Mouse (Mus musculus): ENCODE measurements around the gene Mrps24. TPM values are rescaled to one million over a fixed set of nuclear protein-coding genes. Genes with fewer than 3 reads are reported as not detected.

Gene Mrps24
- polyA plus RNA-seq, 1 experiment from 2014 or later = 183 TPM

DNA sequence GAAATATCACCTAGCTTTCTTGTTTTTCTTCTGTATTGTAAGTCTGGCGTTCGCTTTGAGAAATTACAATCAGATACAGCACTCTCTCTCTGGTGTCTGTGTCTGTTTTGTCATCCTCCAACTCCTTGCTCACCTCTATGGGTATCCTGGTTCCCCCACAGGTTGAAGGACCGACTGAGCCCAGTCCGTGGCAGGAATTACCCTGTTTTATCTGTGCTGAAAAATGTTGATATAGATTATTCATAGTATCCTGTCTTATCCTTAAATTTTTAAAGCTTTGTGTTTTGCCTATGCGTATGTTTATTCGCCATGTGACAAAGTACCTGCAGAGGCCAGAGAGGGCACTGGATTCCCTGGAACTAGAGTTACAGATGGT, 12.5 kb downstream of the Mrps24 start:
- no peak overlapping the region for H3K27ac ChIP-seq (replicated peaks)
- H3K36me3 ChIP-seq = peaks cover 24% of the 10 kb centered on the region
- H3K9ac ChIP-seq = no peak overlapping the region
- no peak overlapping the region for H3K4me2 ChIP-seq
- H3K9me3 ChIP-seq = no peaks in the 10 kb centered on the region
- H3K27me3 ChIP-seq = no peaks in the 10 kb centered on the region
- WGBS = 83% methylated on average over 6 of the region's 6 CpGs
- peaks cover 16% of the 10 kb centered on the region for H3K4me1 ChIP-seq (replicated peaks)
- no peak for ATAC-seq (ENCODE audit: low read depth)
- no peak overlapping the region for H3K4me3 ChIP-seq

DNA sequence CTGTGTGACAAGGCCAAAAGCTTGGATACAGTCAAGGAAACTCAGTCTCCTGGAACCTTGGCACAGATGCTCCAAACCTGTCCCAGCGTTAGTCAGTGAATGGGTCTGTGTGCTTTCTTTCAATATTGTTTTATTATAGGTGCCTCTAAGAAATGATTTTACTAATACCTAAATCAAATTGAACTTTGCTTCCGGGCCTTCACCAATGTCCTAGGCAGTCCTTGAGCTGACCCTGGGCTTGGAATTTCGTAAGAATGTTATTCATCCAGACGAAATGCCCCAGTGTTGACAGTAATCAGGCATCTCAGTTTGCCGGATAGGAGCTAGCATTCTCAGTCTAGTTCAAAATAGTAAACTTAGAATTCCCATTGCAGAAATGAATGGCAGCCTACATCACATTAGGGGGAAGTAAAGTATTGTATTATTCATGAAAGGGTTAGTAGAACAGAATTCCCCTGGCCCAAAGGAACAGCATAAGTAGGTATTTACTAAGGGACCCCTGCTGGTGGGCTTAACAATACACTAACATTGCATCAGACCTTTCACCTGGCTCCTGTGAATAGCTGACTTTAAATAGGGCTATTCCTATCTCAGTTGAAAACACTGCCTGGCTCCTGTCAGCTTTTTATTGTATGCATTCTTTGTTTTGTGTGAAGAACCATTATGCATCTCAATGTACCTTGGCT, 13.1 kb downstream of the Mrps24 start:
- peaks cover 16% of the 10 kb centered on the region for H3K4me1 ChIP-seq (replicated peaks)
- no peaks in the 10 kb centered on the region for H3K9me3 ChIP-seq
- H3K4me2 ChIP-seq = no peak overlapping the region
- no peak overlapping the region for H3K27ac ChIP-seq (replicated peaks)
- no peak for ATAC-seq (ENCODE audit: low read depth)
- H3K9ac ChIP-seq = no peak overlapping the region
- no peaks in the 10 kb centered on the region for H3K27me3 ChIP-seq
- no peak overlapping the region for H3K4me3 ChIP-seq
- 85% methylated on average over 5 of the region's 5 CpGs for whole genome bisulfite sequencing
- H3K36me3 ChIP-seq = peaks cover 24% of the 10 kb centered on the region

DNA sequence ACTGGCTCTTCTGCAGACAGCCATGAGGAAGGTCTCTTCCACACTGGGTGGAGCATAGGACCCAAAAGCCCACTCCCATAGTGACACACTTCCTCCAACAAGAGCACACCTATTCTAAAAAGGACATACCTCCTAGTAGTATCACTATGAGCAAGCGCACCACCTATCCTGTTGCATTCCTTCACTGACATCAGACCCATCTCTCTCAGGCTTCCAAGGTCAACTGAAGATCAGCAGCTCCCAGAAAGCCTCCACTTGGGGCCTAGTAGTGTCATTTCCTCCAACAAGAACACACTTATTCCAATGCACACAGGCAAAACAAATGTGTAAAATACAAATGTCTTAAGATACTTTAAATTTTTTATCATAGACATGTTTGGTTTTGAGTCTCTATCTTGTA, 13.7 kb downstream of the Mrps24 start:
- H3K4me1 ChIP-seq (replicated peaks) = peaks cover 14% of the 10 kb centered on the region
- H3K27ac ChIP-seq (replicated peaks) = no peak overlapping the region
- no peaks in the 10 kb centered on the region for H3K9me3 ChIP-seq
- H3K4me3 ChIP-seq = no peak overlapping the region
- no peak overlapping the region for H3K9ac ChIP-seq
- ATAC-seq (ENCODE audit: low read depth) = no peak
- peaks cover 24% of the 10 kb centered on the region for H3K36me3 ChIP-seq
- H3K27me3 ChIP-seq = no peaks in the 10 kb centered on the region
- 90% methylated on average over 1 of the region's 1 CpGs for WGBS
- H3K4me2 ChIP-seq = no peak overlapping the region

DNA sequence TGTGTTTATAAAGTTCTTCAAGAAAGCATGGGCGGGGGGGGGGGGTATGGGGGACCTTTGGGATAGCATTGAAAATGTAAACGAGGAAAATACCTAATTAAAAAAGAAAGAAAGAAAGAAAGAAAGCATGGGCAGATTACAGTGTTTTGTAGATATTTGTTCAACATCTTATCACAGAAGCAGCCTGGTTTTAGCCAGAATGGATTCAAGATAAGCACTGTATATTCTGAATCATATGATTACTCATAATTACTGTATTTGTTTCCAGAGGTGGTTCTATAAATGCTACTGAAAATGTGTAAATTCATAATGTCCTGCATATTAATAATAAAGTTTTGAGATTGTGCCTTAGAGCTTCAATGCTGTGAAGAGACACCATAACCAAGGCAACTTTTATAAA, 14.2 kb downstream of the Mrps24 start:
- Histone ChIP-seq H3K9me3 (no peaks in the 10 kb centered on the region), H3K4me1 (replicated peaks) (peaks cover 9% of the 10 kb centered on the region), H3K4me3 (no peak overlapping the region), H3K27me3 (no peaks in the 10 kb centered on the region), H3K27ac (replicated peaks) (no peak overlapping the region), H3K36me3 (peaks cover 24% of the 10 kb centered on the region), H3K9ac (no peak overlapping the region), H3K4me2 (no peak overlapping the region)
- ATAC-seq (ENCODE audit: low read depth) = no peak
- 78% methylated on average over 2 of the region's 2 CpGs for WGBS

DNA sequence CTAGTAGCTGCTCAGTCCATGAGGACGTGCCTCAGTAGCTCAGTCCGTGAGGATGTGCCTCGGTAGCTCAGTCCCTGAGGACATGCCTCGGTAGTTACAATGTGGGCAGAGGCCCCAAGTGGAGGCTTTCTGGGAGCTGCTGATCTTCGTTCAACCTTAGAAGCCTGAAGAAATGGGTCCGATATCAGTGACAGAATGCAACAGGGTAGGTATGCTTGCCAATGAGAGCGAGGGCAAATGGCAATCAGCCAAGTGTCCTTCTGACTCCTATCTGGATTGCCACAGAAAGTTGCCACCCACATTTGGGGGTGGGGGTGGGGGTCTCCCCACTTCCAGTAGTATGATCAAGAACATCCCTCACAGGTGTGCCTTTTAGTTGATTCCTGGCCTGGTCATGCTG, 14.7 kb downstream of the Mrps24 start:
- Histone ChIP-seq H3K9me3 (no peaks in the 10 kb centered on the region), H3K27me3 (no peaks in the 10 kb centered on the region), H3K36me3 (peaks cover 24% of the 10 kb centered on the region), H3K9ac (no peak overlapping the region), H3K4me2 (no peak overlapping the region), H3K4me1 (replicated peaks) (peaks cover 4% of the 10 kb centered on the region), H3K27ac (replicated peaks) (no peak overlapping the region), H3K4me3 (no peak overlapping the region)
- no peak for ATAC-seq (ENCODE audit: low read depth)
- WGBS = 88% methylated on average over 7 of the region's 7 CpGs

DNA sequence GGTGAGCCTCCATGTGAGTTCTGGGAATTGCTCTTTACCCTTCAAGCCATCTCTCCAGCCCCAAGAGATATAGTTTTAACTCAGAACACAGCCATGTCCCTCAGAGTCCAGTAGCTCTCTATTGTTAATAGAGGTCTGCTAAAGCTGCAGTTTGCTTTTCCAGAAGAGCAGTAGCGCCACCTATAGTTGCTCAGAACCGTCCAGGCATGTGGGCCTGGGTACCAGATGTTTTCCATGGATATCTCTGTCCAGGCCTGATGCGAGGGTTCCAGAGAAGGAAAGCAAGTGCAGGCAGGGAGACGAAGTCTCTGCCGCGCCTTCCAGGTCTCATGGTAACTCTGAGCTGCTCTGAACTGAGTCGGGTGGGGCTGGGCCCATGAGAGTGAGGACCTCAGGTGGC, 23.7 kb downstream of the Mrps24 start:
- H3K9ac ChIP-seq = no peak overlapping the region
- no peak overlapping the region for H3K27ac ChIP-seq (replicated peaks)
- no peaks in the 10 kb centered on the region for H3K4me1 ChIP-seq (replicated peaks)
- no peaks in the 10 kb centered on the region for H3K36me3 ChIP-seq
- no peak overlapping the region for H3K4me3 ChIP-seq
- no peak overlapping the region for H3K4me2 ChIP-seq
- ATAC-seq (ENCODE audit: low read depth) = no peak
- WGBS = 41% methylated on average over 7 of the region's 7 CpGs
- no peaks in the 10 kb centered on the region for H3K27me3 ChIP-seq
- 0 out of 2 replicates have a peak, but pooled peaks cover 4% of the 10 kb centered on the region for H3K9me3 ChIP-seq

DNA sequence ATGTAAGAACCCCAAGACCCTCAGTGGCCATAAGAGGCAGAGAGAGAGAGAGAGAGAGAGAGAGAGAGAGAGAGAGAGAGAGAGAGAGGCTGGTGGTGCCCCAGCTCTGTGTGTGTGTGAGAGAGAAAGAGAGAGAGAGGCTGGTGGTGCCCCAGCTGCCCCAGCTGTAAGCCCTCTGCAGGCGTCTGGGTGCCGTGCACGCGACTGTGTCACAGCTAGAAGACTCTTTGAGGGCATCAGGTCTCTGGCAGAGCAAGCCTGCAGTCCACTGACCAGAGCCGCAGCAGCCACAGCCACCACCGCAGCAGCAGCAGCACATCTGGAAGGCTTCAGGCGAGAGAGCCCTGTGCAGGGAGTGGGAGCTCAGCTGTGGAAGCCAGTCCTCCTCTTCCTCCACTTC, 31.2 kb downstream of the Mrps24 start:
- 41% methylated on average over 7 of the region's 7 CpGs for whole genome bisulfite sequencing
- H3K4me1 ChIP-seq (replicated peaks) = no peaks in the 10 kb centered on the region
- no peaks in the 10 kb centered on the region for H3K36me3 ChIP-seq
- no peak overlapping the region for H3K9ac ChIP-seq
- no peak for ATAC-seq (ENCODE audit: low read depth)
- H3K4me3 ChIP-seq = no peak overlapping the region
- H3K27me3 ChIP-seq = no peaks in the 10 kb centered on the region
- H3K4me2 ChIP-seq = no peak overlapping the region
- no peaks in the 10 kb centered on the region for H3K9me3 ChIP-seq
- H3K27ac ChIP-seq (replicated peaks) = no peak overlapping the region

DNA sequence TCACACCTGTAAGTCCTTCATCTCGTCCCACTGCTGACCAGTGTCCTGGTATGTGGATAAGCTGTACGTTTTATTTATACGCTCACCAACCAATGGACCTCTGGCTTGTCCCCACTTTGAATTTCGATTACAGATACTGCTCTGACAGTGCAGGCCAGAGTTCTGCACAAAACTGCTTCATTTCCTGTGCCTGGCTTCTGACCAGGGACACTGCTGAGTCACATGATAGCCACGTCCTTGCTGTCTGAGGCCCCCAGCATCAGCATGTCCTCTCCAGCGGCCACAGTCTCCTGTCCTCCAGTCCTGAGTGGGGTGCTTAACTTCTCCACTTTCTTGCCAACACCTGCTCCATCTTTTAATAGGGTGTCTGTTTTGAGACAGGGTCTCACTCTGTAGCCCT, 32.9 kb downstream of the Mrps24 start:
- no peak overlapping the region for H3K4me2 ChIP-seq
- H3K9ac ChIP-seq = no peak overlapping the region
- no peaks in the 10 kb centered on the region for H3K36me3 ChIP-seq
- no peaks in the 10 kb centered on the region for H3K9me3 ChIP-seq
- 69% methylated on average over 6 of the region's 6 CpGs for WGBS
- H3K27ac ChIP-seq (replicated peaks) = no peak overlapping the region
- no peaks in the 10 kb centered on the region for H3K27me3 ChIP-seq
- no peak overlapping the region for H3K4me3 ChIP-seq
- no peaks in the 10 kb centered on the region for H3K4me1 ChIP-seq (replicated peaks)
- no peak for ATAC-seq (ENCODE audit: low read depth)

Other genes starting within 250 kb of the Mrps24 start
- gene Xbp1, start 195.0 kb downstream of the Mrps24 start, polyA plus RNA-seq (2015; fragmentation: Nextera tagmentation; extraction: Ambion mirVana) = 136 and 166 TPM in 2 replicates
- gene Ccdc117, start 173.5 kb downstream of the Mrps24 start, polyA plus RNA-seq (2015; fragmentation: Nextera tagmentation; extraction: Ambion mirVana) = 12.2 and 14.3 TPM in 2 replicates
- not detected in 2 replicates for gene Ankrd36, start 146.0 kb downstream of the Mrps24 start, polyA plus RNA-seq (2015; fragmentation: Nextera tagmentation; extraction: Ambion mirVana)
- 26.8 and 29.1 TPM in 2 replicates for gene Urgcp, start 46.7 kb upstream of the Mrps24 start, polyA plus RNA-seq (2015; fragmentation: Nextera tagmentation; extraction: Ambion mirVana)
- gene Dbnl, start 72.8 kb upstream of the Mrps24 start, polyA plus RNA-seq (2015; fragmentation: Nextera tagmentation; extraction: Ambion mirVana) = 143 and 168 TPM in 2 replicates
- gene Pgam2, start 88.1 kb upstream of the Mrps24 start, polyA plus RNA-seq (2015; fragmentation: Nextera tagmentation; extraction: Ambion mirVana) = 3.5 and 8.8 TPM in 2 replicates
- 5.0 and 5.4 TPM in 2 replicates for gene Polm, start 122.3 kb upstream of the Mrps24 start, polyA plus RNA-seq (2015; fragmentation: Nextera tagmentation; extraction: Ambion mirVana)
- 23.6 and 24.7 TPM in 2 replicates for gene Aebp1, start 146.3 kb upstream of the Mrps24 start, polyA plus RNA-seq (2015; fragmentation: Nextera tagmentation; extraction: Ambion mirVana)
- 52.2 and 59.0 TPM in 2 replicates for gene Pold2, start 162.6 kb upstream of the Mrps24 start, polyA plus RNA-seq (2015; fragmentation: Nextera tagmentation; extraction: Ambion mirVana)
- gene Myl7, start 183.1 kb upstream of the Mrps24 start, polyA plus RNA-seq (2015; fragmentation: Nextera tagmentation; extraction: Ambion mirVana) = 1.7 and 3.5 TPM in 2 replicates
- gene Gck, start 234.4 kb upstream of the Mrps24 start, polyA plus RNA-seq (2015; fragmentation: Nextera tagmentation; extraction: Ambion mirVana) = 3.0 and 3.3 TPM in 2 replicates
- 68.9 and 71.2 TPM in 2 replicates for gene Ykt6, start 240.0 kb upstream of the Mrps24 start, polyA plus RNA-seq (2015; fragmentation: Nextera tagmentation; extraction: Ambion mirVana)

All from neural tube, embryonic 13.5 days (tissue).